Mouse (Mus musculus): ENCODE results near the gene Pla2g2e.

GRCm38 (mm10) chr4:138863344-138863998 lies 14.3 kb upstream of the Pla2g2e start, which contains the start of gene Pla2g5:
- TF ChIP-seq CTCF (IDR thresholded peaks at IDR 0.05; ENCODE audit: low read depth) (no peak), EP300 (optimal IDR thresholded peaks at IDR 0.05) (no peak)
